Mouse (Mus musculus) CH12.LX (cell line): Measurements from ENCODE around the gene Bpnt1. TPM values are rescaled to one million over a fixed set of nuclear protein-coding genes. Genes with fewer than 3 reads are reported as not detected.
A peak's percentile ranks its signal among the peaks of the same experiment; 100 is the strongest.

Source experiments
- DNase-seq: peaks from one replicate; pipeline ENCODE4 v3.0.0-alpha.2; 2013; ENCODE audit errors: extremely low read depth
- H3K27ac ChIP-seq: 2 replicates; pipeline ENCODE4 v1.5.1; 2012; ENCODE audit warnings: low read depth, mild to moderate bottlenecking, control low read depth, moderate library complexity; ENCODE audit not compliant: insufficient read depth
- H3K27me3 ChIP-seq: replicated peaks from 2 replicates; pipeline ENCODE3; 2012; ENCODE audit warnings: inconsistent platforms
- H3K36me3 ChIP-seq, 2 experiments: replicated peaks in 1 of 2; 2 replicates each; pipeline versions ENCODE3 to v1.6.1; 2012; ENCODE audit warnings: inconsistent platforms in 1 of 2, low read length in 1 of 2, mild to moderate bottlenecking in 1 of 2, mixed read lengths in 1 of 2, moderate library complexity in 1 of 2; ENCODE audit not compliant: control insufficient read depth in 1 of 2, insufficient read depth in 1 of 2
- H3K4me1 ChIP-seq, 2 experiments: 2 replicates each; pipeline ENCODE4 v1.6.1; 2012; ENCODE audit warnings: inconsistent platforms in 1 of 2, moderate library complexity in 1 of 2; ENCODE audit not compliant: insufficient read depth in 2 of 2, control insufficient read depth in 1 of 2
- H3K4me2 ChIP-seq: 2 replicates; pipeline ENCODE4 v1.6.1; 2012; ENCODE audit warnings: low read depth, mild to moderate bottlenecking, control low read depth; ENCODE audit not compliant: poor library complexity, insufficient read depth, severe bottlenecking
- H3K4me3 ChIP-seq, 3 experiments: fragments of 150-350 bp in 1 of 3; sonication (generic) in 1 of 3; replicated peaks in 1 of 3; 2 replicates each; pipeline versions ENCODE3 to v1.5.1; 2011 to 2012; ENCODE audit warnings: low read depth in 2 of 3, low read length in 2 of 3, mild to moderate bottlenecking in 2 of 3, moderate library complexity in 2 of 3, control low read depth in 1 of 3, improper control_type of control experiment in 1 of 3, inconsistent platforms in 1 of 3, mixed read lengths in 1 of 3; ENCODE audit not compliant: poor library complexity in 1 of 3
- H3K79me2 ChIP-seq: replicated peaks from 2 replicates; pipeline ENCODE4 v1.6.1; 2012; ENCODE audit warnings: mild to moderate bottlenecking, moderate library complexity; ENCODE audit not compliant: control insufficient read depth, poor library complexity, insufficient read depth, severe bottlenecking; ENCODE audit errors: extremely low read depth
- H3K9ac ChIP-seq: 2 replicates; pipeline ENCODE4 v1.6.1; 2012; ENCODE audit warnings: low read depth, mild to moderate bottlenecking, control low read depth, moderate library complexity; ENCODE audit not compliant: insufficient read depth
- H3K9me3 ChIP-seq: replicated peaks from 2 replicates; pipeline ENCODE3; 2012; ENCODE audit warnings: low read length, inconsistent platforms, mixed read lengths
- BHLHE40 ChIP-seq: IDR thresholded peaks from 2 replicates; pipeline ENCODE4 v1.6.1; 2011; ENCODE audit warnings: mild to moderate bottlenecking, low read depth, low read length, improper control_type of control experiment
- CTCF ChIP-seq, 2 experiments: IDR thresholded peaks in 1 of 2; conservative IDR thresholded peaks in 1 of 2; 2 replicates each; pipeline ENCODE4 v1.5.1; 2011 to 2012; ENCODE audit warnings: low read depth in 2 of 2, low read length in 2 of 2, improper control_type of control experiment in 1 of 2, inconsistent platforms in 1 of 2, mild to moderate bottlenecking in 1 of 2, moderate library complexity in 1 of 2
- E2F4 ChIP-seq: IDR thresholded peaks from 2 replicates; pipeline ENCODE4 v1.6.1; 2011; ENCODE audit warnings: low read depth, low read length, improper control_type of control experiment; ENCODE audit not compliant: insufficient replicate concordance
- EP300 ChIP-seq: IDR thresholded peaks from 2 replicates; pipeline ENCODE4 v1.6.1; 2011; ENCODE audit warnings: low read length, improper control_type of control experiment
- ETS1 ChIP-seq: conservative IDR thresholded peaks from 2 replicates; pipeline ENCODE4 v1.6.1; 2012; ENCODE audit warnings: low read depth, mild to moderate bottlenecking, inconsistent platforms, low read length, improper control_type of control experiment, moderate library complexity
- GABPA ChIP-seq: IDR thresholded peaks from 2 replicates; pipeline ENCODE4 v1.6.1; 2012; ENCODE audit warnings: low read depth, low read length, improper control_type of control experiment, inconsistent platforms; ENCODE audit not compliant: insufficient replicate concordance
- IRF4 ChIP-seq: IDR thresholded peaks from 2 replicates; pipeline ENCODE4 v1.6.1; 2014; ENCODE audit warnings: low read depth, mild to moderate bottlenecking, inconsistent platforms, low read length, improper control_type of control experiment
- JUN ChIP-seq: IDR thresholded peaks from 2 replicates; pipeline ENCODE4 v1.6.1; 2011; ENCODE audit warnings: low read depth, mild to moderate bottlenecking, low read length, improper control_type of control experiment, moderate library complexity; ENCODE audit not compliant: insufficient read depth
- JUND ChIP-seq: conservative IDR thresholded peaks from 2 replicates; pipeline ENCODE4 v1.6.1; 2011; ENCODE audit warnings: low read depth, low read length, improper control_type of control experiment
- MAFK ChIP-seq: IDR thresholded peaks from 2 replicates; pipeline ENCODE4 v1.6.1; 2011; ENCODE audit warnings: low read length, improper control_type of control experiment; ENCODE audit not compliant: insufficient replicate concordance
- MAX ChIP-seq: IDR thresholded peaks from 2 replicates; pipeline ENCODE4 v1.6.1; 2011; ENCODE audit warnings: low read length, improper control_type of control experiment
- MEF2A ChIP-seq: IDR thresholded peaks from 2 replicates; pipeline ENCODE4 v1.6.1; 2014; ENCODE audit warnings: low read depth, mild to moderate bottlenecking, inconsistent platforms, low read length, improper control_type of control experiment, borderline replicate concordance
- MXI1 ChIP-seq: IDR thresholded peaks from 2 replicates; pipeline ENCODE4 v1.6.1; 2011; ENCODE audit warnings: mild to moderate bottlenecking, low read depth, low read length, improper control_type of control experiment
- MYC ChIP-seq: IDR thresholded peaks from 2 replicates; pipeline ENCODE4 v1.6.1; 2011; ENCODE audit warnings: low read depth, mild to moderate bottlenecking, improper control_type of control experiment, low read length
- POLR2A ChIP-seq: IDR thresholded peaks from 2 replicates; pipeline ENCODE4 v1.6.1; 2011; ENCODE audit warnings: low read depth, mild to moderate bottlenecking, improper control_type of control experiment, low read length
- POLR2AphosphoS2 ChIP-seq: IDR thresholded peaks from 2 replicates; pipeline ENCODE4 v1.6.1; 2011; ENCODE audit warnings: low read depth, low read length, improper control_type of control experiment
- RCOR1 ChIP-seq: conservative IDR thresholded peaks from 2 replicates; pipeline ENCODE4 v1.6.1; 2012; ENCODE audit warnings: low read depth, mild to moderate bottlenecking, inconsistent platforms, low read length, improper control_type of control experiment
- SIN3A ChIP-seq: IDR thresholded peaks from 2 replicates; pipeline ENCODE4 v1.6.1; 2012; ENCODE audit warnings: low read length, improper control_type of control experiment, inconsistent platforms
- TBP ChIP-seq: conservative IDR thresholded peaks from 2 replicates; pipeline ENCODE4 v1.6.1; 2011; ENCODE audit warnings: low read depth, low read length, improper control_type of control experiment
- USF2 ChIP-seq: conservative IDR thresholded peaks from 2 replicates; pipeline ENCODE4 v1.6.1; 2011; ENCODE audit warnings: low read depth, low read length, improper control_type of control experiment
- ZNF384 ChIP-seq: IDR thresholded peaks from 2 replicates; pipeline ENCODE4 v1.6.1; 2012; ENCODE audit warnings: low read depth, low read length, improper control_type of control experiment, inconsistent platforms
- dilution Hi-C: fragments of 300-500 bp; cut with MboI; formaldehyde crosslinking; loops from 2 replicates; pipeline ENCODE4 v1.14.3; 2020; ENCODE audit warnings: low sequenced_read_pairs; ENCODE audit not compliant: extremely low pct_unique_long_range_greater_than_20kb, extremely low pct_ligation_motif_present
- in situ Hi-C: fragments of 300-500 bp; cut with MboI; formaldehyde crosslinking; loops from 3 replicates; pipeline ENCODE4 v1.14.3; 2019; ENCODE audit warnings: low sequenced_read_pairs, low pct_ligation_motif_present, low pct_unique_long_range_greater_than_20kb, mixed read lengths
- polyA plus RNA-seq: library from polyadenylated mRNA; unstranded; fragments of >175 nt; gene quantifications from 2 replicates; pipeline ENCODE4 v1.2.1, GENCODE M21; 2012; ENCODE audit warnings: low read depth; ENCODE audit not compliant: insufficient read length
- total RNA-seq, 2 experiments: library from RNA; depleted of rRNA; stranded (reverse); fragments of 300-350 nt in 1 of 2; fragments of >200 nt in 1 of 2; gene quantifications; 2 replicates each; pipeline ENCODE4 v1.2.3; 2012 to 2014

The Bpnt1 gene
- total and polyA plus RNA-seq, 3 experiments: 38.4 to 71.9 (median 59.4) TPM

- Histone ChIP-seq H3K79me2 (peaks cover 57% of the 10 kb centered on the region), H3K9ac (no peak overlapping the region), H3K4me2 (no peak overlapping the region), H3K27ac (peak overlapping the region; percentile 85), H3K27me3 (no peaks in the 10 kb centered on the region), H3K4me3 (no peak overlapping the region), H3K36me3 (peaks cover 76 to 96% of the 10 kb centered on the region in 2 experiments), H3K9me3 (no peaks in the 10 kb centered on the region), H3K4me1 (peaks cover 6 to 17% of the 10 kb centered on the region in 2 experiments)
- dilution Hi-C loops (no loop called here), in situ Hi-C loops (no loop called here)
- TF ChIP-seq MEF2A (peak; percentile 77; the same call in 1 of the 2 replicates), EP300 (peak; percentile 44; the same call in 1 of the 2 replicates), MXI1 (peak; percentile 85), BHLHE40 (peak; percentile 30; the same call in 1 of the 2 replicates), JUND (peak; percentile 33; the same call in 1 of the 2 replicates), ETS1 (peak; percentile 73), MYC (0 out of 2 replicates have a peak, but pooled peaks have one; percentile 25), E2F4 (no peak), JUN (0 out of 2 replicates have a peak, but pooled peaks have one; percentile 16), MAFK (0 out of 2 replicates have a peak, but pooled peaks have one; percentile 67), POLR2AphosphoS2 (no peak), SIN3A (peak; percentile 76; the same call in 1 of the 2 replicates), RCOR1 (no peak), TBP (no peak), GABPA (no peak), IRF4 (peak; percentile 66), CTCF (conservative IDR thresholded peaks at IDR 0.05 in 1 of 2, IDR thresholded peaks at IDR 0.05 in 1 of 2; ENCODE audit: low read depth in 2 of 2, low read length in 2 of 2) (no peak)
- peak; percentile 53 for DNase-seq
Observed at GRCm38 (mm10) chr1:185376390-185376789, 44.4 kb downstream of the Bpnt1 start.

- Histone ChIP-seq H3K4me1 (peaks cover 6 to 17% of the 10 kb centered on the region in 2 experiments), H3K4me3 (no peak overlapping the region), H3K9ac (no peak overlapping the region), H3K9me3 (no peaks in the 10 kb centered on the region), H3K27ac (no peak overlapping the region), H3K36me3 (peaks cover 74 to 96% of the 10 kb centered on the region in 2 experiments), H3K27me3 (no peaks in the 10 kb centered on the region), H3K4me2 (no peak overlapping the region), H3K79me2 (peaks cover 52% of the 10 kb centered on the region)
- DNase-seq: no peak
- in situ Hi-C loops: no loop called here
- TF ChIP-seq POLR2A (no peak), USF2 (no peak), MAX (no peak), TBP (no peak), ETS1 (no peak), BHLHE40 (no peak), IRF4 (no peak), ZNF384 (no peak)
- dilution Hi-C loops: no loop called here
Observed at GRCm38 (mm10) chr1:185377429-185377828, 45.5 kb downstream of the Bpnt1 start.
